Mouse (Mus musculus) ovary, adult 10 weeks (tissue): Measurements from ENCODE around the gene Olfr979. TPM values are rescaled to one million over a fixed set of nuclear protein-coding genes. Genes with fewer than 3 reads are reported as not detected.

Experiments
- polyA plus RNA-seq: library from polyadenylated mRNA; stranded (reverse); fragments of 350-450 nt; fragmentation: Illumina TruSeq; extraction: RNeasy Lipid Tissue Mini Kit (QIAGEN cat#74804); gene quantifications from one replicate; pipeline ENCODE4 v1.2.3, GENCODE M21; 2014

Gene Olfr979
- not detected for polyA plus RNA-seq

GRCm38 (mm10) chr9:40003365-40003764, at the start of gene Olfr979:
Olfr979 (minus strand) TSS chr9:40003465.

GRCm38 (mm10) chr9:40021164-40021563, 17.9 kb upstream of the Olfr979 start, which contains the start of gene Olfr981:
Olfr981 (plus strand) TSS chr9:40021464.

GRCm38 (mm10) chr9:40009482-40009881, 6.2 kb upstream of the Olfr979 start, which contains the start of gene Olfr980:
Olfr980 (minus strand) TSS chr9:40009582.

GRCm38 (mm10) chr9:39991813-39992212, 11.5 kb downstream of the Olfr979 start, which contains the start of gene Olfr978:
Olfr978 (plus strand) TSS chr9:39992113.

GRCm38 (mm10) chr9:39961033-39961432, 42.2 kb downstream of the Olfr979 start, which contains the start of gene Olfr976:
Olfr976 (minus strand) TSS chr9:39961133.

GRCm38 (mm10) chr9:39951946-39952345, 51.3 kb downstream of the Olfr979 start, which contains the start of gene Olfr975:
Olfr975 (minus strand) TSS chr9:39952046.

Other genes starting within 250 kb of the Olfr979 start
- gene Olfr968, start 220.2 kb downstream of the Olfr979 start, polyA plus RNA-seq = not detected
- not detected for gene Olfr969, start 212.5 kb downstream of the Olfr979 start, polyA plus RNA-seq
- gene Olfr970, start 194.6 kb downstream of the Olfr979 start, polyA plus RNA-seq = not detected
- not detected for gene Olfr971, start 166.6 kb downstream of the Olfr979 start, polyA plus RNA-seq
- gene Olfr972, start 137.0 kb downstream of the Olfr979 start, polyA plus RNA-seq = not detected
- gene Olfr229, start 96.1 kb downstream of the Olfr979 start, polyA plus RNA-seq = not detected
- not detected for gene Olfr974, start 66.0 kb downstream of the Olfr979 start, polyA plus RNA-seq
- gene Olfr975, start 51.4 kb downstream of the Olfr979 start, polyA plus RNA-seq = not detected
- 10.5 TPM for gene Olfr976, start 42.3 kb downstream of the Olfr979 start, polyA plus RNA-seq
- gene Olfr978, start 11.4 kb downstream of the Olfr979 start, polyA plus RNA-seq = not detected
- gene Olfr980, start 6.1 kb upstream of the Olfr979 start, polyA plus RNA-seq = not detected
- gene Olfr981, start 18.0 kb upstream of the Olfr979 start, polyA plus RNA-seq = not detected
- not detected for gene Olfr982, start 70.4 kb upstream of the Olfr979 start, polyA plus RNA-seq
- not detected for gene Olfr983, start 90.1 kb upstream of the Olfr979 start, polyA plus RNA-seq
- not detected for gene Olfr984, start 110.7 kb upstream of the Olfr979 start, polyA plus RNA-seq
- gene Olfr985, start 126.7 kb upstream of the Olfr979 start, polyA plus RNA-seq = not detected
- gene Tmem225, start 144.7 kb upstream of the Olfr979 start, polyA plus RNA-seq = not detected
- gene Olfr986, start 177.5 kb upstream of the Olfr979 start, polyA plus RNA-seq = not detected
- 9.3 TPM for gene Zfp202, start 188.9 kb upstream of the Olfr979 start, polyA plus RNA-seq